Mouse (Mus musculus) left cerebral cortex, adult 18-20 months (tissue): ENCODE data around the gene Hoxd12. TPM values are rescaled to one million over a fixed set of nuclear protein-coding genes. Genes with fewer than 3 reads are reported as not detected.

Experiments used
- DNase-seq, 2 experiments: peaks; one replicate each; pipeline ENCODE4 v3.0.0; 2021 to 2022; ENCODE audit warnings: low spot score in 2 of 2, mixed read lengths in 1 of 2
- total RNA-seq, 2 experiments: library from RNA; stranded (reverse); gene quantifications; 2 replicates each; pipeline ENCODE4 v1.2.3; 2021

Hoxd12 gene
- total RNA-seq, 2 experiments from 2014 or later: not detected

GRCm38 (mm10) chr2:74680561-74681398, 6.0 kb downstream of the Hoxd12 start:
- DNase-seq: no peak

DNA sequence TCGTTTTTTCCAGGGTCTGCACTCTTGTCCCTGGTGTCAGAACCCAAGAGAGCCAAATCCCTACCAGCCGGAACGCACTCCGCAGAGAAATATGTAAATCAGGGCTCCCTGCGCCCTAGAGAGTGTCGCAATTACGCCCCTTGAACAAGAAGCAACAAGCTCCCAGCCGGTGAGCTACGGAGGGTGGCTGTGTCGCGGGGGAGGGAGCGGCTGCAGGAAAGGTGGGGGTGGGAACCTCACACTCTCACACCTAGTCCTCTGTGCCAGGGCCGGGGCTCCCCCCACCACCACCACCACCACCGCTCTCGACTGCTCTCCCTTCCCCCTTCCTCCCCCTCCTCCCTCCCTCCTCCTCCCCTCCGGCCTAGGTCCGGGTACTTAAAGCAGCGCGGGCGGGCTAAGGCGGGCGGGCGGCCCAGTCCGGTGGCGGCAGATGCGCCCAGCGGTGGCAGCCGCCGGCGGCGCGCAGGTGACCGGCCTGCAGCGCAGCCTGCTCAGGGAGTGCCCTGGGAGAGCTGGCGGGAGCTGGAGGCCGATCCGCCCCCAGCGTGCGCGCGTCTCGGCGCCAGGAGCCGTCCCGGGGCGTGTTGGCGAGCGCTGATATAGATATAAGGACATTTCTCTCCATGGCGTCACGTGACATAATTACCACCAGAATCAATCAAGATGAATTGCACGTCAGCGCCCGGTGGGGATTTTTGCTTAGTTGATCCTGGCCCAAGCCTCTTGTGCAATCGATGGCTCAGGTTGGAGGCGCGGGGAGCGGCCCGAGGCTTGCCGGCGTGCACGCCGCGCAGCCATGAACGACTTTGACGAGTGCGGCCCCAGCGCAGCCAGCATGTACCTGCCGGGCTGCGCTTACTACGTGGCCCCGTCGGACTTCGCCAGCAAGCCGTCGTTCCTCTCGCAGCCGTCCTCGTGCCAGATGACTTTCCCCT, 7.0 kb downstream of the Hoxd12 start:
- no peak for DNase-seq

DNA sequence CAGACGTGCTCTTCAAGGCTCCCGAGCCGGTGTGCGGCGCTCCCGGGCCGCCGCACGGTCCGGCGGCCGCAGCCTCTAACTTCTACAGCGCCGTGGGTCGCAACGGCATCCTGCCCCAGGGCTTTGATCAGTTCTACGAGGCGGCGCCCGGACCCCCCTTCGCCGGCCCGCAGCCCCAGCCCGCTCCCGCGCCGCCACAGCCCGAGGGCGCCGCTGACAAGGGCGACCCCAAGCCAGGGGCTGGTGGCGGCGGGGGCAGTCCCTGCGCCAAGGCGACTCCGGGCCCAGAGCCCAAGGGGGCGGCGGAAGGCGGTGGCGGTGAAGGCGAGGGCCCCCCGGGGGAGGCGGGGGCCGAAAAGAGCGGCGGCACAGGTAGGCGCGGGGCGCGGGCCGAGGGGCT, 8.0 kb downstream of the Hoxd12 start:
- DNase-seq: no peak

DNA sequence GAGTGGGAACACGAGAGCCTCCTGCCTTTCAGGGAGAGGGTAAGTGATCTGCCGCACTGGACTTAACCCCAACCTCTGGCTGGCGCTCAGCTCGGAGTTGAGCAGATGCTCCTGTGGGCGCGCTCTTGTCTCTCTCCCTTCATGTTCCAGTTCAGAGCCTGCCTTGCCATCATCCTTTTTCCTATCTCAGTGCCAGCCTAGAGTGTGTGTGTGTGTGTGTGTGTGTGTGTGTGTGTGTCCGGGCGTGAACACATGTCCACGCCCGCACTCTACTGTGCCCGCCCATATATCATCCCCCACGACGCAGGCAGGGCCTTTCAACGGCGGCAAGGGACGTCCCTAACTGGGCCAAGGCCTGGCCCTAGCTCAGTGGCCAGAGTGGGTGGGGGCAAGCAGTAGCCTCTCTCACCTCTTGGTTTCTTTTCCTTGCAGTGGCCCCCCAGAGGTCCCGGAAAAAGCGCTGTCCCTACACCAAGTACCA, 8.7 kb downstream of the Hoxd12 start:
- no peak for DNase-seq

DNA sequence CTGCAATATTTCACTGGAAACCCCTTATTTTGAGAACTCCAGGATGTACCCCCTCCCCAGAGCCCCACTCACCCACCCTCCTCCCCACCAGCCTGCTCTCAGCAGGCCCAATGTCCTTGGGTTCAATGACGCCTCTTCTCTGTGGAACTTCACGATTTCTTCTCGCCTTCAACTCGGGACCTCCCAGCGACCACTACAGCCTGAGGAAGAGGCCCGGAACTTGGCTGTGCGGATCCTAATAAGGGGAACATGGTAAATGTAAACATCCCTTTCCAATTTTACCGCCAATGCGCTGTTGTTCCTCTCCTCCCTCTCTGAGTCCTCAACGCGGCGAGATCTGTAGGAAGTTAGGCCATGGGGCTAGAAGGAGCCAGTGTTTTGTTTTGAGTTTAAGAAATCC, 9.3 kb downstream of the Hoxd12 start:
- DNase-seq: no peak

DNA sequence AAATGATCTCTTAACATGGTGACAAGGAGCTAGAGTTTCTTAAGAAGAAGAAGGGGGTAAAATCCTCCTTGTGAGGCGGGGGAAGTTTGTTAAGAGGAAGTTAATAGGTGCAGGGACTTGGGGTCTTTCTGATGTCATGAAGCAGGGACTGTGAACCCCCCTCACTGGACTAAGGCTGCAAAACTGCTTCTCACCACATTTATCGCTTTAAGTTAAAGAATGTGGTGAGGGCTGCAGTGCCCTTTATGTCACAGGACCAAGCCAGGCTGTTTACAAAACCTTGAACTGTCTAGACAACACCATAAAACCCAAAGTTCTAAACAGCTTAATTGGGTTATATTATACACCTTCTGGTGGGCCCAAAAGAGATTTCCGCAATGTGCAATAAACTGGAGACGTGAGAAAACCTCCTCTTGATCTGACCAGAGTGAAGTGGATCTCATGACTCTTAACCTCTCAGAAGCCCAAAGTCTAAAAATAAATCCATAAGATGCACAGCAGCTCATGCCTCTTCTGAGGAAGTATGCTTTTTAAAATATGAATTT, 10.3 kb downstream of the Hoxd12 start:
- no peak for DNase-seq

DNA sequence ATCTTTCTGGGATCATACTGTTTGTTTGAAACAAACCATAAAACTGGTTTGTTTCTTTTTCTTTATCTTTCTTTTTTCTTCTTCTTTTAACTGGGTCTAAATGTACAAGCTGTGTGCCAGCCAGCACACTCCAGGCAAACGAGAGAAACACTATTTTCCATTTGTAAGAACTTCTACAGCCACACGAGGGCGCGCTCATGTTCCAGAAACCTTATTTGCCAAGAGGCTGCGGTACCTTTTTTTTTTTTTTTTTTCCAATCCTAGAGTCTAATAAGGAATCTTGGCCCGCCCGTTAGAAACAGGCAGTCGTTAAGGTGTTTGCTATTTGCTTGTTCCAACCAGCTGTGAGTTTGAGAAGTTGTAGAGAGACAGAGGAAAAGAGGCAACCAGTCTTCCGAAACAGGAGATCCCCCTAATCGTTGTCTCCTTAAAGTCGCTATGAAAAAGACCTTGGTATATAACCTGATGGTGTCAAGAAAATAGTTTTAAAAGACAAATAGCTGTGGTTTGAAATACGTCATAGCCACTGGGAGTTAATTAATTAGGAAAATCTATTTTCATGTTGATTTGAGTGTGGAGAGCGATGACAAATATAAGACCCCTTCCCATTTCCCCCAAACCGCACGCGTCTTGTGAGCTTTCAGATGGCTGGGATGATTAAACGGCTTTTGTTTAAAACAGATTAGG, 11.6 kb downstream of the Hoxd12 start:
- DNase-seq: peak; percentile 51 to 58

GRCm38 (mm10) chr2:74686988-74687697, 12.3 kb downstream of the Hoxd12 start:
- no peak for DNase-seq

DNA sequence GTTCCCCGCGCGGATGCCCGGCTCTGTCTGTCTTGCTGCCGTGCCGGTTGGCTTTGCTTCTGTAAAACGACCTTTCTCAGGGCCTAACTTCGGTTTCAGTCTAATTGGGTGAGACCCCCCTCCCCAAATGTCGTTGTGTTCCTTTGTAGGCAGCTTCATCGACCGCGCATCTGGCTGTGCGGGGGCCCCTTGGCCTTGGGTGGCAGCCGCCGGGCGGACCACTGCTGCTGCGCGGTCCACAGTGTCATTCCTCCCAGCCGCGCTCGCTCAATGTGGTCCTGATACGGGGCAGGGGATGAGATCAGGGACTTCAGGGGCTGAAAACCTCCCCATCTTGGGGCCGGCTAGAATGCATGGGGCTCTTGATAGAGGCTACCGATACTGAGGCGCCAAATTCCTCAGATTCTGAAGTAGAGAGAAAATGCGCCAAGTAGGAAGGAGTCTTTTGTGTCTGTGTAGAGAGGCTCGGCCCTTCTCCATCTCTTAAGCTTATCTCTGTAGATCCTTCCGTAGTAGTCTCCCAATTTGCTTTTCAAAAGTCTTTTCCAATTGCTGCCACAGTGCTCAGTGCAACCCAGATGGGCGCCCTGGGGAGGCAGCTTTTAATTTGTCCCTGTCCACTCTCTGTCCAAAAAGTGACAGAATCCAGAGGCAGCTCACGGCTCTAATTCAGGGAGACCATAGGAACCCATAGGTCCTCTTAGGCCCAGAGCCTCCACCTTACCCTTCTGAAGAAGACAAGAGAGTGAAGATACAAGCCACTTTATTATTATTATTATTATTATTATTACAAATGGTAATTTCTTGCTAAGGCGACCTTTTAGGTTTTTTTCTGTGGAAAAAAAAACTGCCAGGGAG, 13.1 kb downstream of the Hoxd12 start:
- DNase-seq: no peak

GRCm38 (mm10) chr2:74688795-74689573, 14.2 kb downstream of the Hoxd12 start:
- DNase-seq: no peak

GRCm38 (mm10) chr2:74689574-74690337, 14.9 kb downstream of the Hoxd12 start:
- no peak for DNase-seq

DNA sequence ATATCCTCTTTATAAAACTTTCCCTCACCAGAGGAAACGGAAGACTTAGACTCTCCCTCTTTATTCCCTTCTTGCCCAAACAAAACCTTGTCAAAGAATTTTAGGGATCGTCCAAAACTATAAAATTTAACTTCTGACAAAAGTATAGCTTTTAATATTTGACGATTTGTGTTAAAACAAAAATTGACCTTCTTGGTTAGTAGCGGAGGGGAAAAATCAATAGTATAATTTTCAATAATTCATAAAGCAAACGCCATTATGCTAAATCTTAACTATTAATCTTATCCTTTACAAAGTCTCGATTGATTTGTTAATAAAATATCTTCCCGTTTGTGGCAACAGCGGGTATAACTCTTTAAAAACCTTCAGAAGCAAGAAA, 15.5 kb downstream of the Hoxd12 start:
- DNase-seq: no peak

- DNase-seq: no peak
Observed at GRCm38 (mm10) chr2:74691022-74691951, 16.5 kb downstream of the Hoxd12 start, which contains the start of gene Hoxd10. TSS of gene Hoxd10 (plus strand) at chr2:74691924.

GRCm38 (mm10) chr2:74691995-74692807, 17.4 kb downstream of the Hoxd12 start:
- no peak for DNase-seq

DNA sequence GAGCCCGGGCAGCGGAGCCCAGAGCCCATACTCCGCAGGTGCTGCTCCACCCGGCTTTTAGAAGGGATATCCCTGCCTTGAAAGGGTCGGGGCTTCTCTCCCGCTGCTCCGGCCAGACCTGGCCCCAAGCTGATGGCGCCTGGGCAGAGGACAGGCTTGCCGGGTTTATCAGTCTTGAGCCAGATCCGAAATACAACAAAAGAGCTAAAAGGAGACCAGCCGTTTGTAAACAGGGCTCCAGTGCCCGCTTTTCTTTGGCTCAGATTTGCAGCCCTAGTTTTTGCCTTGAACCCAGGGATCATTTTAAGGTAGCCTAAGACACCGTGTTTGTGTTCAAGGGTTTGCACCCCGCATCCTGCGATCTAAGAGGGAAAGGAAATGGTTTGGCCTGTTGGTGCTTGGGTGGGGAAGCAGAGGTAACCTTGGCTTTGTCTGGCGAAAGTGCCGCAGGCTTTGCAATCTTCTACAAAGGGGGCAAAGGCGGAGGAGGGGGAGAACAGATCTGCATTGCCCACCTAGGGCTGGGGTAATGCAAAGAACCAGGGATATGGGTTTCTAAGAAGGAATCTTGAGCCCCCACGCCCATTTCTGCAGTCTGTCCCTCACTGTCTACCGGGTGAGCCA, 18.1 kb downstream of the Hoxd12 start:
- DNase-seq: no peak
